8 mouse cellular contexts compared by ENCODE assay signal in genomic region chr17:35897644-35898573, GRCm38 (mm10). TPM values are rescaled to one million over a fixed set of nuclear protein-coding genes. Genes with fewer than 3 reads are reported as not detected.
DNase-seq lines count a peak whose midpoint lies in the region; ATAC-seq and TF ChIP-seq lines count a peak whose summit lies in the region.

No protein-coding gene starts in this region.

- 42% methylated on average over 23 of the region's 23 CpGs for WGBS in heart, embryonic 12.5 days
- WGBS in forebrain, embryonic 12.5 days, result 46% methylated on average over 23 of the region's 23 CpGs
- WGBS in neural tube, embryonic 14.5 days, result 47% methylated on average over 23 of the region's 23 CpGs

- H3K4me2 ChIP-seq in heart, embryonic 12.5 days, result peak overlapping the region; percentile 100
- peak overlapping the region; percentile 99 for H3K4me2 ChIP-seq in forebrain, embryonic 12.5 days
- H3K4me2 ChIP-seq in neural tube, embryonic 14.5 days (ENCODE audit: low read depth, low read length), result peak overlapping the region; percentile 100

- peak overlapping the region; percentile 95 for H3K4me3 ChIP-seq in heart, embryonic 12.5 days
- peak overlapping the region; percentile 50 to 59 for H3K4me3 ChIP-seq in MEL (ENCODE audit: control insufficient read depth in 1 of 2, insufficient read depth in 1 of 2, low read depth in 2 of 2, low read length in 2 of 2)
- H3K4me3 ChIP-seq in forebrain, embryonic 12.5 days (replicated peaks), result peak overlapping the region; percentile 78; the same call in 1 of the 2 replicates
- peak overlapping the region; percentile 78 for H3K4me3 ChIP-seq in neural tube, embryonic 14.5 days (ENCODE audit: low read depth, low read length)

- H3K27ac ChIP-seq in heart, embryonic 12.5 days (ENCODE audit: poor library complexity, severe bottlenecking), result peak overlapping the region; percentile 17; the same call in 1 of the 2 replicates
- H3K27ac ChIP-seq in MEL (ENCODE audit: control insufficient read depth, low read depth, low read length), result peak overlapping the region; percentile 84
- H3K27ac ChIP-seq in forebrain, embryonic 12.5 days, result peak overlapping the region; percentile 94
- peak overlapping the region; percentile 95; the same call in 1 of the 2 replicates for H3K27ac ChIP-seq in neural tube, embryonic 14.5 days (ENCODE audit: low read depth, low read length)

- TF ChIP-seq EP300 in MEL (IDR thresholded peaks at IDR 0.05; ENCODE audit: low read depth in 1 of 2, low read length in 2 of 2), result no peak

- TF ChIP-seq CTCF in MEL (IDR thresholded peaks at IDR 0.05 in 2 of 3, conservative IDR thresholded peaks at IDR 0.05 in 1 of 3; ENCODE audit: control insufficient read depth in 1 of 3, insufficient read depth in 1 of 3, low read depth in 2 of 3, low read length in 3 of 3, poor library complexity in 1 of 3, severe bottlenecking in 1 of 3), result no peak

- no peak for TF ChIP-seq RAD21 in MEL (IDR thresholded peaks at IDR 0.05; ENCODE audit: low read depth, low read length)

- H3K79me2 ChIP-seq in MEL (ENCODE audit: control insufficient read depth, insufficient read depth, low read length, poor library complexity), result peaks cover 22% of the 10 kb centered on the region

- H3K27me3 ChIP-seq in heart, embryonic 12.5 days (replicated peaks), result no peaks in the 10 kb centered on the region
- no peaks in the 10 kb centered on the region for H3K27me3 ChIP-seq in MEL (ENCODE audit: control insufficient read depth in 1 of 2, insufficient read depth in 2 of 2, low read length in 2 of 2)
- H3K27me3 ChIP-seq in forebrain, embryonic 12.5 days, result no peaks in the 10 kb centered on the region
- H3K27me3 ChIP-seq in neural tube, embryonic 14.5 days (ENCODE audit: control insufficient read depth, insufficient read depth, low read length), result no peaks in the 10 kb centered on the region

- H3K4me1 ChIP-seq in heart, embryonic 12.5 days (replicated peaks), result peaks cover 20% of the 10 kb centered on the region
- H3K4me1 ChIP-seq in MEL (ENCODE audit: control insufficient read depth in 1 of 2, insufficient read depth in 2 of 2, low read length in 2 of 2), result peaks cover 4 to 42% of the 10 kb centered on the region in 2 experiments; a peak in 3 of 4 replicates
- peaks cover 20% of the 10 kb centered on the region for H3K4me1 ChIP-seq in forebrain, embryonic 12.5 days
- H3K4me1 ChIP-seq in neural tube, embryonic 14.5 days (ENCODE audit: control insufficient read depth, insufficient read depth, low read length), result peaks cover 13% of the 10 kb centered on the region

- no peak for DNase-seq in heart, adult 18-20 months
- DNase-seq in MEL (ENCODE audit: low read depth, low spot score), result peak; percentile 52
- DNase-seq in kidney, postnatal 4 days, result peak; percentile 40 to 56
- DNase-seq in adrenal gland, adult 8-10 months, result no peak

- ATAC-seq in heart, embryonic 12.5 days (ENCODE audit: insufficient number of reproducible peaks, low FRiP score), result peak; percentile 23; the same call in 1 of the 2 replicates
- ATAC-seq in forebrain, embryonic 12.5 days (ENCODE audit: low FRiP score), result peak; percentile 52
- peak; percentile 45 for ATAC-seq in neural tube, embryonic 14.5 days (ENCODE audit: low read depth)
- ATAC-seq in monocyte, adult 5-6 weeks (replicated peaks; ENCODE audit: insufficient number of reproducible peaks, low FRiP score, low TSS enrichment, poor library complexity, severe bottlenecking), result no peak

- peaks cover 42% of the 10 kb centered on the region for H3K36me3 ChIP-seq in heart, embryonic 12.5 days
- H3K36me3 ChIP-seq in MEL (ENCODE audit: control insufficient read depth in 1 of 2, insufficient read depth in 2 of 2, low read length in 2 of 2), result peaks cover 3 to 34% of the 10 kb centered on the region in 2 experiments; a peak in 3 of 4 replicates
- peaks cover 71% of the 10 kb centered on the region for H3K36me3 ChIP-seq in forebrain, embryonic 12.5 days (replicated peaks)
- peaks cover 49% of the 10 kb centered on the region for H3K36me3 ChIP-seq in neural tube, embryonic 14.5 days (ENCODE audit: control insufficient read depth, insufficient read depth, low read length)

- TF ChIP-seq POLR2A in MEL (IDR thresholded peaks at IDR 0.05; ENCODE audit: control insufficient read depth in 1 of 2, insufficient read depth in 1 of 2, low read depth in 1 of 2, low read length in 2 of 2, poor library complexity in 1 of 2), result no peak

- no peaks in the 10 kb centered on the region for H3K9me3 ChIP-seq in heart, embryonic 12.5 days (replicated peaks)
- no peaks in the 10 kb centered on the region for H3K9me3 ChIP-seq in MEL (replicated peaks; ENCODE audit: insufficient read depth, low read length)
- H3K9me3 ChIP-seq in forebrain, embryonic 12.5 days, result no peaks in the 10 kb centered on the region
- no peaks in the 10 kb centered on the region for H3K9me3 ChIP-seq in neural tube, embryonic 14.5 days (ENCODE audit: control insufficient read depth, low read length)

- H3K9ac ChIP-seq in heart, embryonic 12.5 days, result peak overlapping the region; percentile 55
- peak overlapping the region; percentile 86 for H3K9ac ChIP-seq in MEL (ENCODE audit: control insufficient read depth, low read depth, low read length, poor library complexity, severe bottlenecking)
- peak overlapping the region; percentile 86; the same call in 1 of the 2 replicates for H3K9ac ChIP-seq in forebrain, embryonic 12.5 days
- H3K9ac ChIP-seq in neural tube, embryonic 14.5 days (replicated peaks; ENCODE audit: low read depth, low read length), result peak overlapping the region; percentile 37; the same call in 1 of the 2 replicates

TF ChIP-seq in MEL, 35 proteins besides CTCF, POLR2A, EP300 and RAD21 (continues in another document):
- TF ChIP-seq UBTF (IDR thresholded peaks at IDR 0.05; ENCODE audit: borderline replicate concordance, insufficient read depth, low read depth, low read length) (no peak), SIN3A (IDR thresholded peaks at IDR 0.05; ENCODE audit: low read length) (peak; percentile 9)

RNA-seq across cellular contexts. Expression of gene 2310061I04Rik, which starts 0.7 kb away (rescaled TPM):
- polyA plus RNA-seq in heart, embryonic 12.5 days (2016; fragmentation: Nextera tagmentation; extraction: Ambion mirVana), result 25.6 and 26.2 TPM in 2 replicates
- 100 to 1,000 TPM; 101 to 105 TPM for total RNA-seq in heart, adult 18-20 months (2021)
- 10.9 and 11.4 TPM in 2 replicates for total RNA-seq in MEL (2012; rRNA removed)
- 100 to 1,000 TPM in 1 of 2 experiments, not detected in 1; 106 TPM for polyA plus RNA-seq in MEL (2012; ENCODE audit: insufficient read depth in 1 of 2, insufficient read length in 2 of 2, low read depth in 1 of 2, low replicate concordance in 2 of 2, missing spikeins in 1 of 2)
- polyA plus RNA-seq in forebrain, embryonic 12.5 days (2016; fragmentation: Nextera tagmentation; extraction: Ambion mirVana), result 26.7 and 29.4 TPM in 2 replicates
- 57.9 and 74.2 TPM in 2 replicates for polyA plus RNA-seq in neural tube, embryonic 14.5 days (2014; fragmentation: Nextera tagmentation; extraction: Ambion mirVana)
- total RNA-seq in monocyte, adult 5-6 weeks (2017), result 1.8 to 10.4 TPM (median 5.7 TPM) in 3 replicates
- total RNA-seq in adrenal gland, adult 8-10 months (2022), result 10 to 100 TPM; 33.1 to 46.5 (median 40.3) TPM

RNA-seq across cellular contexts. Expression of gene Atat1, which starts 12.0 kb away (rescaled TPM):
- 56.0 and 56.4 TPM in 2 replicates for polyA plus RNA-seq in heart, embryonic 12.5 days (2016; fragmentation: Nextera tagmentation; extraction: Ambion mirVana)
- 1 to 10 TPM; 5.9 to 6.5 TPM for total RNA-seq in heart, adult 18-20 months (2021)
- 4.4 and 4.6 TPM in 2 replicates for total RNA-seq in MEL (2012; rRNA removed)
- 10 to 100 TPM in 1 of 2 experiments, not detected in 1; 14.4 TPM for polyA plus RNA-seq in MEL (2012; ENCODE audit: insufficient read depth in 1 of 2, insufficient read length in 2 of 2, low read depth in 1 of 2, low replicate concordance in 2 of 2, missing spikeins in 1 of 2)
- 277 and 280 TPM in 2 replicates for polyA plus RNA-seq in forebrain, embryonic 12.5 days (2016; fragmentation: Nextera tagmentation; extraction: Ambion mirVana)
- polyA plus RNA-seq in neural tube, embryonic 14.5 days (2014; fragmentation: Nextera tagmentation; extraction: Ambion mirVana), result 448 and 481 TPM in 2 replicates
- total RNA-seq in monocyte, adult 5-6 weeks (2017), result 13.9 to 18.7 TPM (median 14.2 TPM) in 3 replicates
- total RNA-seq in adrenal gland, adult 8-10 months (2022), result 10 to 100 TPM; 34.8 to 61.0 (median 44.9) TPM

RNA-seq across cellular contexts. Expression of gene Mrps18b, which starts 18.3 kb away (rescaled TPM):
- 63.4 and 72.7 TPM in 2 replicates for polyA plus RNA-seq in heart, embryonic 12.5 days (2016; fragmentation: Nextera tagmentation; extraction: Ambion mirVana)
- 10 to 100 TPM; 52.1 to 64.7 TPM for total RNA-seq in heart, adult 18-20 months (2021)
- total RNA-seq in MEL (2012; rRNA removed), result 149 and 179 TPM in 2 replicates
- 100 to 1,000 TPM in 1 of 2 experiments, not detected in 1; 239 TPM for polyA plus RNA-seq in MEL (2012; ENCODE audit: insufficient read depth in 1 of 2, insufficient read length in 2 of 2, low read depth in 1 of 2, low replicate concordance in 2 of 2, missing spikeins in 1 of 2)
- 56.2 and 56.6 TPM in 2 replicates for polyA plus RNA-seq in forebrain, embryonic 12.5 days (2016; fragmentation: Nextera tagmentation; extraction: Ambion mirVana)
- polyA plus RNA-seq in neural tube, embryonic 14.5 days (2014; fragmentation: Nextera tagmentation; extraction: Ambion mirVana), result 65.3 and 66.2 TPM in 2 replicates
- 26.6 to 31.6 TPM (median 29.0 TPM) in 3 replicates for total RNA-seq in monocyte, adult 5-6 weeks (2017)
- total RNA-seq in adrenal gland, adult 8-10 months (2022), result 100 to 1,000 TPM in 2 of 4 experiments, 10 to 100 TPM in 2; 81.7 to 102 (median 99.4) TPM

RNA-seq across cellular contexts. Expression of gene Dhx16, which starts 18.3 kb away (rescaled TPM):
- 22.4 and 26.6 TPM in 2 replicates for polyA plus RNA-seq in heart, embryonic 12.5 days (2016; fragmentation: Nextera tagmentation; extraction: Ambion mirVana)
- total RNA-seq in heart, adult 18-20 months (2021), result 10 to 100 TPM; 18.3 to 20.4 TPM
- 75.4 and 79.2 TPM in 2 replicates for total RNA-seq in MEL (2012; rRNA removed)
- polyA plus RNA-seq in MEL (2012; ENCODE audit: insufficient read depth in 1 of 2, insufficient read length in 2 of 2, low read depth in 1 of 2, low replicate concordance in 2 of 2, missing spikeins in 1 of 2), result 100 to 1,000 TPM in 1 of 2 experiments, not detected in 1; 101 TPM
- 48.0 and 54.8 TPM in 2 replicates for polyA plus RNA-seq in forebrain, embryonic 12.5 days (2016; fragmentation: Nextera tagmentation; extraction: Ambion mirVana)
- polyA plus RNA-seq in neural tube, embryonic 14.5 days (2014; fragmentation: Nextera tagmentation; extraction: Ambion mirVana), result 22.4 and 37.5 TPM in 2 replicates
- 67.7 to 106 TPM (median 105 TPM) in 3 replicates for total RNA-seq in monocyte, adult 5-6 weeks (2017)
- total RNA-seq in adrenal gland, adult 8-10 months (2022), result 10 to 100 TPM; 40.6 to 57.8 (median 52.0) TPM

RNA-seq across cellular contexts. Expression of gene Ppp1r10, which starts 18.3 kb away (rescaled TPM):
- polyA plus RNA-seq in heart, embryonic 12.5 days (2016; fragmentation: Nextera tagmentation; extraction: Ambion mirVana), result 35.8 and 39.6 TPM in 2 replicates
- total RNA-seq in heart, adult 18-20 months (2021), result 10 to 100 TPM; 22.4 to 28.8 TPM
- 24.2 and 25.3 TPM in 2 replicates for total RNA-seq in MEL (2012; rRNA removed)
- polyA plus RNA-seq in MEL (2012; ENCODE audit: insufficient read depth in 1 of 2, insufficient read length in 2 of 2, low read depth in 1 of 2, low replicate concordance in 2 of 2, missing spikeins in 1 of 2), result 10 to 100 TPM in 1 of 2 experiments, not detected in 1; 61.4 TPM
- polyA plus RNA-seq in forebrain, embryonic 12.5 days (2016; fragmentation: Nextera tagmentation; extraction: Ambion mirVana), result 65.4 and 70.4 TPM in 2 replicates
- polyA plus RNA-seq in neural tube, embryonic 14.5 days (2014; fragmentation: Nextera tagmentation; extraction: Ambion mirVana), result 31.9 and 39.0 TPM in 2 replicates
- total RNA-seq in monocyte, adult 5-6 weeks (2017), result 103 to 230 TPM (median 106 TPM) in 3 replicates
- total RNA-seq in adrenal gland, adult 8-10 months (2022), result 100 to 1,000 TPM in 1 of 4 experiments, 10 to 100 TPM in 3; 65.5 to 105 (median 89.6) TPM

Comparison
In these comparisons a context has a peak if more than half of its experiments do, and no peak if none do; other contexts are left out.
1. H3K27ac ChIP-seq: peak in every context shown above with its lines; median percentile 95 in neural tube, embryonic 14.5 days; 94 in forebrain, embryonic 12.5 days; 84 in MEL; 17 in heart, embryonic 12.5 days.
2. DNase-seq: peak in MEL (single experiment) and kidney, postnatal 4 days (2 of 2); none in heart, adult 18-20 months (0 of 2) and adrenal gland, adult 8-10 months (single experiment).
3. Peak in every context shown above with its lines, with median percentiles within 50 percentile points of each other: H3K4me2 ChIP-seq, H3K4me3 ChIP-seq and H3K9ac ChIP-seq.